Comparison of ENCODE assay signal across 24 mouse cellular contexts in genomic region chr19:31564329-31564728, GRCm38 (mm10).
DNase-seq lines count a peak whose midpoint lies in the region; ATAC-seq and TF ChIP-seq lines count a peak whose summit lies in the region.
"Had no signal": no experiment of that assay in that cellular context is flagged by ENCODE, and none has a peak within 500 bp of the region (broad histone marks: within the 10 kb centered on the region; RNA-seq: fewer than 3 reads in every experiment).

No protein-coding gene starts in this region.

- intact Hi-C loops in left cerebral cortex, postnatal 4 days (cut with DNase I): no loop called here
- intact Hi-C loops in left cerebral cortex, postnatal 36 days (cut with DNase I): no loop called here

- H3K36me3 ChIP-seq in intestine, postnatal 0 days (ENCODE audit: control insufficient read depth, insufficient read depth): no peaks in the 10 kb centered on the region
- no peaks in the 10 kb centered on the region for H3K36me3 ChIP-seq in forebrain, embryonic 12.5 days (replicated peaks)
- H3K36me3 ChIP-seq: embryonic facial prominence, embryonic 12.5 days; forebrain, embryonic 15.5 days; hindbrain, embryonic 12.5 days; limb, embryonic 13.5 days; liver, embryonic 12.5 days; midbrain, embryonic 12.5 days; neural tube, embryonic 15.5 days had no signal

- H3K9me3 ChIP-seq in intestine, postnatal 0 days (ENCODE audit: control insufficient read depth): no peaks in the 10 kb centered on the region
- no peaks in the 10 kb centered on the region for H3K9me3 ChIP-seq in forebrain, embryonic 12.5 days
- H3K9me3 ChIP-seq: embryonic facial prominence, embryonic 12.5 days; forebrain, embryonic 15.5 days; hindbrain, embryonic 12.5 days; limb, embryonic 13.5 days; liver, embryonic 12.5 days; midbrain, embryonic 12.5 days; neural tube, embryonic 15.5 days had no signal

- no peak overlapping the region for H3K4me3 ChIP-seq in layer of hippocampus, adult 2 months
- H3K4me3 ChIP-seq in intestine, postnatal 0 days (ENCODE audit: low read depth, low read length): no peak overlapping the region
- no peak overlapping the region for H3K4me3 ChIP-seq in forebrain, embryonic 12.5 days (replicated peaks)
- H3K4me3 ChIP-seq: embryonic facial prominence, embryonic 12.5 days; erythroblast, embryonic 14.5 days; forebrain, embryonic 15.5 days; gastrocnemius, adult 2 months; hindbrain, embryonic 12.5 days; limb, embryonic 13.5 days; liver, embryonic 12.5 days; midbrain, embryonic 12.5 days; neural tube, embryonic 15.5 days had no signal

- no peak for ATAC-seq in intestine, postnatal 0 days
- no peak for ATAC-seq in forebrain, embryonic 12.5 days (ENCODE audit: low FRiP score)
- ATAC-seq: activated CD4-positive, CD25-positive, alpha-beta regulatory T cell, adult 4 months; forebrain, embryonic 15.5 days; liver, embryonic 12.5 days had no signal

- TF ChIP-seq CTCF in layer of hippocampus, adult 2 months (conservative IDR thresholded peaks at IDR 0.05): no peak
- no peak for TF ChIP-seq CTCF in intestine, postnatal 0 days (IDR thresholded peaks at IDR 0.05; ENCODE audit: low read depth)

- peak; percentile 21 to 57 for DNase-seq in left cerebral cortex, adult 18-20 months (ENCODE audit: low spot score in 2 of 2)
- DNase-seq in left cerebral cortex, postnatal 4 days: no peak
- DNase-seq in layer of hippocampus, adult 2 months (ENCODE audit: low spot score in 2 of 2): peak; percentile 32 to 36
- peak; percentile 58 for DNase-seq in layer of hippocampus, adult 9-11 months
- DNase-seq in left cerebral cortex, postnatal 36 days (ENCODE audit: low spot score in 2 of 2): peak; percentile 10 to 17
- DNase-seq in lung, postnatal 10 days: no peak
- DNase-seq: adrenal gland, adult 8-10 months; cerebellum, adult 2 months; gastrocnemius, adult 2 months; kidney, adult 11 months; lung, adult 18-20 months; lung, postnatal 14 days; thymus, postnatal 14 days had no signal

- no peaks in the 10 kb centered on the region for H3K4me1 ChIP-seq in intestine, postnatal 0 days (replicated peaks; ENCODE audit: control insufficient read depth, insufficient read depth, low read length)
- H3K4me1 ChIP-seq in forebrain, embryonic 12.5 days: no peaks in the 10 kb centered on the region
- H3K4me1 ChIP-seq: embryonic facial prominence, embryonic 12.5 days; forebrain, embryonic 15.5 days; hindbrain, embryonic 12.5 days; limb, embryonic 13.5 days; liver, embryonic 12.5 days; midbrain, embryonic 12.5 days; neural tube, embryonic 15.5 days had no signal

- no peak overlapping the region for H3K9ac ChIP-seq in intestine, postnatal 0 days (ENCODE audit: low read depth, low read length)
- H3K9ac ChIP-seq in forebrain, embryonic 12.5 days: no peak overlapping the region
- H3K9ac ChIP-seq: embryonic facial prominence, embryonic 12.5 days; forebrain, embryonic 15.5 days; hindbrain, embryonic 12.5 days; limb, embryonic 13.5 days; liver, embryonic 12.5 days; midbrain, embryonic 12.5 days; neural tube, embryonic 15.5 days had no signal

- no peak overlapping the region for H3K4me2 ChIP-seq in intestine, postnatal 0 days (replicated peaks; ENCODE audit: low read depth)
- no peak overlapping the region for H3K4me2 ChIP-seq in forebrain, embryonic 12.5 days
- H3K4me2 ChIP-seq: embryonic facial prominence, embryonic 12.5 days; forebrain, embryonic 15.5 days; hindbrain, embryonic 12.5 days; limb, embryonic 13.5 days; liver, embryonic 12.5 days; midbrain, embryonic 12.5 days; neural tube, embryonic 15.5 days had no signal

- peak overlapping the region; percentile 46; the same call in 1 of the 2 replicates for H3K27ac ChIP-seq in layer of hippocampus, adult 2 months
- no peak overlapping the region for H3K27ac ChIP-seq in intestine, postnatal 0 days (ENCODE audit: low read depth, low read length)
- no peak overlapping the region for H3K27ac ChIP-seq in forebrain, embryonic 12.5 days
- H3K27ac ChIP-seq: embryonic facial prominence, embryonic 12.5 days; forebrain, embryonic 15.5 days; gastrocnemius, adult 2 months; hindbrain, embryonic 12.5 days; limb, embryonic 13.5 days; liver, embryonic 12.5 days; midbrain, embryonic 12.5 days; neural tube, embryonic 15.5 days had no signal

- WGBS in intestine, postnatal 0 days: 91% methylated on average over 4 of the region's 4 CpGs
- 89% methylated on average over 4 of the region's 4 CpGs for WGBS in forebrain, embryonic 12.5 days

- H3K27me3 ChIP-seq in intestine, postnatal 0 days (replicated peaks; ENCODE audit: control insufficient read depth, insufficient read depth, low read length): no peaks in the 10 kb centered on the region
- H3K27me3 ChIP-seq in forebrain, embryonic 12.5 days: no peaks in the 10 kb centered on the region
- H3K27me3 ChIP-seq: embryonic facial prominence, embryonic 12.5 days; forebrain, embryonic 15.5 days; hindbrain, embryonic 12.5 days; limb, embryonic 13.5 days; liver, embryonic 12.5 days; midbrain, embryonic 12.5 days; neural tube, embryonic 15.5 days had no signal

Comparison
In these comparisons a context has a peak if more than half of its experiments do, and no peak if none do; other contexts are left out.
1. DNase-seq: peak in left cerebral cortex, adult 18-20 months (2 of 2), layer of hippocampus, adult 2 months (2 of 2), layer of hippocampus, adult 9-11 months (single experiment) and left cerebral cortex, postnatal 36 days (2 of 2); none in left cerebral cortex, postnatal 4 days (single experiment) and lung, postnatal 10 days (single experiment).